Mouse (Mus musculus): Measurements from ENCODE around the gene G6pc2.

- TF ChIP-seq POLR2A (IDR thresholded peaks at IDR 0.05; ENCODE audit: control insufficient read depth, low read depth, low read length): no peak
- no peak for TF ChIP-seq CTCF (IDR thresholded peaks at IDR 0.05; ENCODE audit: control insufficient read depth, insufficient read depth, insufficient replicate concordance, low read depth, low read length)
These were observed 1.2 kb upstream of the G6pc2 start for GRCm38 (mm10) chr2:69209684-69210083.

Measured in testis, adult 2 months (tissue).